Mouse (Mus musculus): ENCODE results near the gene Glra1. TPM values are rescaled to one million over a fixed set of nuclear protein-coding genes. Genes with fewer than 3 reads are reported as not detected.
A peak's percentile ranks its signal among the peaks of the same experiment; 100 is the strongest.

The Glra1 gene
- polyA plus RNA-seq, 1 experiment from 2014 or later: not detected

DNA sequence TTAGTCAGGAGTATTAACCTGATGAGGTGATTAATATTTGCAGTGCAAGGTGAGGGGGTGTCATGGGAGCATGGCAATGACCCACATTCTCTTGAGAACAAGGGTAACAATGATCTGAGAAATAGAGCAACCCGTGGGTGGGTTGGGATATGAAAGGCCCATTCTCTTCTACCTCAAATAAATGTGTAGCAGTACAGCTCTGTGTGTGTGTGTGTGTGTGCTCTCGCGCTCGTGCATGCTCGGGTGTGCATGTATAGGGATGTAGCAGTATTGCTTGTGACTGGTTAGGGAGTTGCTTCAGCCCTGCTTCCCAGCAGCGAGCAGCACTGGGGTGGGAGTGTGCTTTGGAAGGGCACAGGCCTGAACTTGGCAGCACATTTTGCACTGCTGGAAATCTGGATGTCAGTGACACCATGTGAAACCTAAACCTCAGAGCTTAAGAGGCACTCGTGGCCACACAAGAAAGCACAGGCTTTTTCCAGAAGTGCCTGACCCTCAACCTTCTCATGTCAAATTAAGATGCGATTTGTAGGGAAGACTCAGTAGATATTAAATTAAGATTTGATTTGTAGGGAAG, 106.0 kb downstream of the Glra1 start:
- DNase-seq (ENCODE audit: low spot score) (no peak), ATAC-seq (replicated peaks; ENCODE audit: low FRiP score, low read depth) (no peak)
- no peak overlapping the region for H3K4me2 ChIP-seq (ENCODE audit: low read length)
- TF ChIP-seq CTCF (IDR thresholded peaks at IDR 0.05; ENCODE audit: low read depth): no peak
- 73% methylated on average over 8 of the region's 8 CpGs for WGBS
- no peak overlapping the region for H3K27ac ChIP-seq
- no peaks in the 10 kb centered on the region for H3K4me1 ChIP-seq (replicated peaks; ENCODE audit: insufficient read depth, low read length)
- no peaks in the 10 kb centered on the region for H3K9me3 ChIP-seq (replicated peaks; ENCODE audit: low read length)
- H3K4me3 ChIP-seq (replicated peaks; ENCODE audit: low read depth, low read length): no peak overlapping the region
- no peak overlapping the region for H3K9ac ChIP-seq (ENCODE audit: low read depth, low read length)
- peaks cover 23% of the 10 kb centered on the region for H3K36me3 ChIP-seq (ENCODE audit: insufficient read depth, low read length)
- H3K27me3 ChIP-seq (ENCODE audit: insufficient read depth, low read length): no peaks in the 10 kb centered on the region

DNA sequence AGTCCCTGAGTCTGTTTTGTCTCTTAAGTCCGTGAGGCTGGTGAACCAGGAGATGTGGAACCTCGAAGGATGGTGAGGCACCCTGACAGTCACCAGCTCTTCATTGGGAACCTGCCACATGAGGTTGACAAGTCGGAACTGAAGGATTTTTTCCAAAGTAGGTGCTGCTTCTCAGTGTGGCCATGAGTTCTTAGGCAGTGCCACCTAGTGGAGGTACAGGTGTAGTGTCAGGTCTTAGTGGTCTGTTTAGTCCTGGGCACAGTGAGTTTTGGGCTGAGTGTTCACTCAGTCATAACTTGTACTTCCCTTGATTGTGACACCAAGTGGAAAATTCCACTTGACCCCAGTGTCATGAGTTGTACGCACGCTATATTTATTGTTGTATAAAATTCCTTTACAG, 110.1 kb downstream of the Glra1 start:
- H3K9me3 ChIP-seq (replicated peaks; ENCODE audit: low read length): no peaks in the 10 kb centered on the region
- peak; percentile 86 for TF ChIP-seq CTCF (IDR thresholded peaks at IDR 0.05; ENCODE audit: low read depth)
- H3K9ac ChIP-seq (ENCODE audit: low read depth, low read length): no peak overlapping the region
- ATAC-seq (replicated peaks; ENCODE audit: low FRiP score, low read depth) (peak; percentile 79), DNase-seq (ENCODE audit: low spot score) (peak; percentile 80)
- no peak overlapping the region for H3K4me2 ChIP-seq (ENCODE audit: low read length)
- no peak overlapping the region for H3K27ac ChIP-seq
- peaks cover 59% of the 10 kb centered on the region for H3K36me3 ChIP-seq (ENCODE audit: insufficient read depth, low read length)
- H3K4me1 ChIP-seq (replicated peaks; ENCODE audit: insufficient read depth, low read length): no peaks in the 10 kb centered on the region
- no peaks in the 10 kb centered on the region for H3K27me3 ChIP-seq (ENCODE audit: insufficient read depth, low read length)
- 52% methylated on average over 5 of the region's 5 CpGs for WGBS
- no peak overlapping the region for H3K4me3 ChIP-seq (replicated peaks; ENCODE audit: low read depth, low read length)

DNA sequence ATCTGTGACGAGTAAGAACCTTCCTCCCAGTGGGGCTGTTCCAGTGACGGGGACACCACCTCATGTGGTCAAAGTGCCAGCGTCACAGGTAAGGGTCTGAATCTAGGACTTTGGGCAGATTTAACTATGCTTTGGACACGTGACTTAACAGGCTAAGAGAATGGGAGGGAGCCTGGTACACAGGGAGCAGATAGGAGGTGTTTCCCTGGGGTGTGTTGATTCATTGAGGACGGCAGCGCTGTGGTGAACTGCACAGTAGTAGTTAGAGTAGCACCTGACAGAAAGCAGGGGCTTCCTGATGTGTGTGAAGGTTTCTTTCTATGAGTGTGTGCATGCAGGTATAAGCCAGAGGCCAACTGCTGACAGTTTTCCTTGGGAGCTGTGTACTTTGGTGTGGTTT, 111.8 kb downstream of the Glra1 start:
- WGBS: 90% methylated on average over 6 of the region's 6 CpGs

DNA sequence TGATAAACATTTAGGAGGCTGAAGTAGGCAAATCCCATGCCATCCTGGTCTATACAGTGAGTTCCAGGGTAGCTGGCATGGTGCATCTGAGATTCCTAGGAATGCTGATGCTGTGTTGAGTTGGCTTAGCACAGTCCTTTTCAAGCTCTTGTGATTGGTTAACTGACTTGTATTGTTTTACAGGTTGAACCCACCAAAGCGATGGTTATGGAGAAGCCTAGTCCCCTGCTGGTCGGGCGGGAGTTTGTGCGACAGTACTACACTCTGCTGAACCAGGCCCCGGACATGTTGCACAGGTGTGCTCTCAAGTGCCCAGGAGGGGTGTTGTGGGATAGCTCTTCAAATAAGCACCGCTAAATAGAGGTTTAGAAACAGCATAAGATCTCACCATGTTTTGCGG, 122.6 kb downstream of the Glra1 start:
- no peak for DNase-seq (ENCODE audit: low spot score)
- TF ChIP-seq CTCF (IDR thresholded peaks at IDR 0.05; ENCODE audit: low read depth): no peak
- H3K9me3 ChIP-seq (replicated peaks; ENCODE audit: low read length): no peaks in the 10 kb centered on the region
- H3K27me3 ChIP-seq (ENCODE audit: insufficient read depth, low read length): no peaks in the 10 kb centered on the region
- peaks cover 31% of the 10 kb centered on the region for H3K36me3 ChIP-seq (ENCODE audit: insufficient read depth, low read length)
- H3K4me3 ChIP-seq (replicated peaks; ENCODE audit: low read depth, low read length): no peak overlapping the region
- ATAC-seq (replicated peaks; ENCODE audit: low FRiP score, low read depth): no peak
- no peak overlapping the region for H3K9ac ChIP-seq (ENCODE audit: low read depth, low read length)
- 97% methylated on average over 7 of the region's 7 CpGs for WGBS
- no peak overlapping the region for H3K27ac ChIP-seq
- H3K4me1 ChIP-seq (replicated peaks; ENCODE audit: insufficient read depth, low read length): no peaks in the 10 kb centered on the region
- H3K4me2 ChIP-seq (ENCODE audit: low read length): no peak overlapping the region

More for the DNA sequence above, 111.8 kb downstream of the Glra1 start:
- no peak for TF ChIP-seq CTCF (IDR thresholded peaks at IDR 0.05; ENCODE audit: low read depth)
- DNase-seq (ENCODE audit: low spot score): no peak
- no peak overlapping the region for H3K9ac ChIP-seq (ENCODE audit: low read depth, low read length)
- H3K9me3 ChIP-seq (replicated peaks; ENCODE audit: low read length): no peaks in the 10 kb centered on the region
- no peak overlapping the region for H3K4me2 ChIP-seq (ENCODE audit: low read length)
- no peak for ATAC-seq (replicated peaks; ENCODE audit: low FRiP score, low read depth)
- no peak overlapping the region for H3K4me3 ChIP-seq (replicated peaks; ENCODE audit: low read depth, low read length)
- H3K27me3 ChIP-seq (ENCODE audit: insufficient read depth, low read length): no peaks in the 10 kb centered on the region
- H3K36me3 ChIP-seq (ENCODE audit: insufficient read depth, low read length): peaks cover 69% of the 10 kb centered on the region
- H3K27ac ChIP-seq: no peak overlapping the region
- H3K4me1 ChIP-seq (replicated peaks; ENCODE audit: insufficient read depth, low read length): no peaks in the 10 kb centered on the region

DNA sequence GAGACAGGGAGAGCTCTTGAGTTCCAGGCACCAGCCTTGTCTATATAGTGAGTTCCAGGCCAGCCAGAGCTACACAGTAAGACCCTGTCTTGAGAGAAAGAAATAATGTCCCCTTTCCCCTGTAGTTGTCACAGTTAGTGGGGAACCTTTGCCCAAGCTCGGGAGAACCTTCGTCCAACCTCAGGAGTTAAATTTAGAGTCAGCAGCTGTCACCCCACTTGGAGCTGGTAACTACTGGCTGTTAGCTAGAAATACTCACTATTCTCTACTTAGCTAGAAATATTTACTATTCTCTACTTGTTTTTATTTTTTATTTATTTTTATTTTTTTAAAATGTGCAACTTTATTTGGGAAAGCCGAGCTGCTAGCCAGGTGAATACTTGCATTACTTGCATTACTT, 134.8 kb downstream of the Glra1 start:
- Histone ChIP-seq H3K27me3 (ENCODE audit: insufficient read depth, low read length) (no peaks in the 10 kb centered on the region), H3K36me3 (ENCODE audit: insufficient read depth, low read length) (no peaks in the 10 kb centered on the region), H3K4me1 (replicated peaks; ENCODE audit: insufficient read depth, low read length) (peaks cover 11% of the 10 kb centered on the region; the same call in 1 of the 2 replicates), H3K9me3 (replicated peaks; ENCODE audit: low read length) (no peaks in the 10 kb centered on the region), H3K27ac (no peak overlapping the region), H3K9ac (ENCODE audit: low read depth, low read length) (no peak overlapping the region), H3K4me3 (replicated peaks; ENCODE audit: low read depth, low read length) (no peak overlapping the region), H3K4me2 (ENCODE audit: low read length) (no peak overlapping the region)
- 63% methylated on average over 3 of the region's 3 CpGs for WGBS
- ATAC-seq (replicated peaks; ENCODE audit: low FRiP score, low read depth) (no peak), DNase-seq (ENCODE audit: low spot score) (no peak)
- TF ChIP-seq CTCF (IDR thresholded peaks at IDR 0.05; ENCODE audit: low read depth): no peak

DNA sequence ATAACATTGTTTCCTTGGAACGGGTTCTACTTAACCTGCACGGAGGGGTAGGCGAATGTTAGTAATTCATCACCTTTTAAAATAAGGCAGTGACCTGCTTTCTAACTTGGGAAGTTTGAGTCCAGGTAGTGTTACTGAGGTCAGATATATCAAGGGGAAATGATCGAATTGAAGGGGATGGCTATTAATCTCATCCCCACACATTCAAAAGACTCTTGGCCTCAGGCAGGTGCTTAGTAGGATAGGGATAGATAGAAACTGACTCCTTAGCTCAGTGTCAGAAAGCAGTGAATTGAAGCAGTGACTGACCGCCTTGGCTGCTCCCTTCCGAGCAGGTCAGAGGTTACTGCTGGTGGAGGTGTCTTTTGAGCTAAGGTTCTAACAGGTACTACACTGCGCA, 136.5 kb downstream of the Glra1 start:
- DNase-seq (ENCODE audit: low spot score) (no peak), ATAC-seq (replicated peaks; ENCODE audit: low FRiP score, low read depth) (no peak)
- Histone ChIP-seq H3K9me3 (replicated peaks; ENCODE audit: low read length) (no peaks in the 10 kb centered on the region), H3K9ac (ENCODE audit: low read depth, low read length) (peak overlapping the region; percentile 99; the same call in 1 of the 2 replicates), H3K4me1 (replicated peaks; ENCODE audit: insufficient read depth, low read length) (peaks cover 11% of the 10 kb centered on the region; the same call in 1 of the 2 replicates), H3K4me2 (ENCODE audit: low read length) (peak overlapping the region; percentile 93), H3K27me3 (ENCODE audit: insufficient read depth, low read length) (no peaks in the 10 kb centered on the region), H3K27ac (no peak overlapping the region), H3K4me3 (replicated peaks; ENCODE audit: low read depth, low read length) (peak overlapping the region; percentile 99), H3K36me3 (ENCODE audit: insufficient read depth, low read length) (no peaks in the 10 kb centered on the region)
- TF ChIP-seq CTCF (IDR thresholded peaks at IDR 0.05; ENCODE audit: low read depth): no peak
- 64% methylated on average over 7 of the region's 7 CpGs for WGBS

DNA sequence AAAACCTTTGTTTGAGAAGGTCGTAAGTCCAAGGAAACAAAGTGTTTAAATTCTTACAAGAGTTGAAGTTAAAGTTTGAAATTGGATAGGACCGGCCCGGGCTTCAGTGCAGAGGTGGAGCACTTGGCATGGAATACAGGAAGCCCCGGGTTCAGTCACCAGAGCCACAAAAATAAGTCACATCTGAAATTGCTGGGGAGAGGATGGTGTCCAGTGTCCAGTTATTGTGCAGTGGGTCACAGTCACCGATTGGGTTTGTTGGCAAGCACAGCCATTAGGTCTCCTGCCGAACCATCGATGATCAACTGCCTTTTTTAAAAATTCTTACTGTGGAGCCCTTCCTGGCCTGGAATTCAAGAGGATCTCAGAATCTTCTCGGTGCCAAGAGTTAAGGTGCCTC, 137.2 kb downstream of the Glra1 start:
- peak; percentile 46 for DNase-seq (ENCODE audit: low spot score)
- no peaks in the 10 kb centered on the region for H3K9me3 ChIP-seq (replicated peaks; ENCODE audit: low read length)
- H3K36me3 ChIP-seq (ENCODE audit: insufficient read depth, low read length): no peaks in the 10 kb centered on the region
- 12% methylated on average over 8 of the region's 8 CpGs for WGBS
- H3K27me3 ChIP-seq (ENCODE audit: insufficient read depth, low read length): no peaks in the 10 kb centered on the region
- H3K4me1 ChIP-seq (replicated peaks; ENCODE audit: insufficient read depth, low read length): peaks cover 11% of the 10 kb centered on the region; the same call in 1 of the 2 replicates
- H3K4me3 ChIP-seq (replicated peaks; ENCODE audit: low read depth, low read length): peak overlapping the region; percentile 99
- no peak for ATAC-seq (replicated peaks; ENCODE audit: low FRiP score, low read depth)
- H3K27ac ChIP-seq: peak overlapping the region; percentile 89; the same call in 1 of the 2 replicates
- no peak for TF ChIP-seq CTCF (IDR thresholded peaks at IDR 0.05; ENCODE audit: low read depth)
- H3K4me2 ChIP-seq (ENCODE audit: low read length): peak overlapping the region; percentile 93
- H3K9ac ChIP-seq (ENCODE audit: low read depth, low read length): peak overlapping the region; percentile 99

Measured in kidney, postnatal 0 days (tissue).